41 mouse cellular contexts compared by ENCODE assay signal in the genomic region with DNA sequence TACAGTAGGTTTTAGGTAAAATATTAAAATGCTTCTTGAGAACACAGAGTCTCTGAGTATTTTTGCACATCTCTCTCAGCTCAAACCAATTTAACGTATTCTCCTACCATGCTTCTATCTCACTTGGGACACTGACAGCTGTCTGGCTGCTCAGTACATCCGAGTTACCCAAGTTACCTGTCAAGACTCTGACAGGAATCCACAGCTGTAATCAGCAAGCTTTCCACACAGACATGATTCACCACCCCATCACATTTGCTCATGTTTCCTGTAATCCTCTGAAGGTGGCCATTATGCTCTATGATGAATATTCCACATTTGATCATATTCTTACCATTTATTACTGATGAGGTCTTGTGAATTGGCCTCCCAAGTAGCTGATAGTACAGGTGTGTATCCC. TPM values are rescaled to one million over a fixed set of nuclear protein-coding genes. Genes with fewer than 3 reads are reported as not detected.
"Had no signal": no experiment of that assay in that cellular context is flagged by ENCODE, and none has a peak within 500 bp of the region (broad histone marks: within the 10 kb centered on the region; RNA-seq: fewer than 3 reads in every experiment).

No protein-coding gene starts in this region.

- H3K9ac ChIP-seq: heart, embryonic 12.5 days; heart, embryonic 13.5 days; heart, embryonic 15.5 days; hindbrain, embryonic 12.5 days; hindbrain, embryonic 13.5 days; hindbrain, embryonic 14.5 days; hindbrain, embryonic 15.5 days; intestine, embryonic 15.5 days; kidney, embryonic 15.5 days had no signal

- DNase-seq: heart, postnatal 10 days; heart, postnatal 14 days; heart, postnatal 36 days; heart, postnatal 4 days; kidney, adult 11 months; kidney, adult 18-20 months; kidney, adult 2 months; kidney, adult 8-10 months; kidney, adult 9 months; kidney, postnatal 10 days; kidney, postnatal 25 days; kidney, postnatal 36 days; kidney, postnatal 4 days; layer of hippocampus, adult 9-11 months; layer of hippocampus, postnatal 36 days had no signal

- H3K9me3 ChIP-seq: heart, embryonic 10.5 days; heart, embryonic 12.5 days; heart, embryonic 13.5 days; heart, embryonic 15.5 days; hindbrain, embryonic 10.5 days; hindbrain, embryonic 12.5 days; hindbrain, embryonic 13.5 days; hindbrain, embryonic 15.5 days; intestine, embryonic 15.5 days; kidney, embryonic 15.5 days had no signal

- H3K4me3 ChIP-seq: heart, embryonic 10.5 days; heart, embryonic 12.5 days; heart, embryonic 13.5 days; heart, embryonic 15.5 days; hindbrain, embryonic 10.5 days; hindbrain, embryonic 12.5 days; hindbrain, embryonic 13.5 days; hindbrain, embryonic 15.5 days; intestine, embryonic 15.5 days; kidney, embryonic 15.5 days; layer of hippocampus, adult 2 months had no signal

- H3K27me3 ChIP-seq: heart, embryonic 12.5 days; heart, embryonic 13.5 days; heart, embryonic 15.5 days; hindbrain, embryonic 12.5 days; hindbrain, embryonic 13.5 days; hindbrain, embryonic 15.5 days; intestine, embryonic 15.5 days; kidney, embryonic 15.5 days had no signal

- ATAC-seq: hindbrain, embryonic 16.5 days; hindbrain, postnatal 0 days; inflammation-experienced regulatory T-cells, adult 6 months; intestine, embryonic 15.5 days; intestine, embryonic 16.5 days; intestine, postnatal 0 days had no signal

- H3K36me3 ChIP-seq: heart, embryonic 10.5 days; heart, embryonic 12.5 days; heart, embryonic 13.5 days; heart, embryonic 15.5 days; hindbrain, embryonic 10.5 days; hindbrain, embryonic 12.5 days; hindbrain, embryonic 13.5 days; hindbrain, embryonic 15.5 days; intestine, embryonic 15.5 days; kidney, embryonic 15.5 days had no signal

- H3K27ac ChIP-seq: heart, embryonic 10.5 days; heart, embryonic 13.5 days; heart, embryonic 15.5 days; hindbrain, embryonic 10.5 days; hindbrain, embryonic 12.5 days; hindbrain, embryonic 13.5 days; hindbrain, embryonic 14.5 days; hindbrain, embryonic 15.5 days; hindbrain, postnatal 0 days; intestine, embryonic 15.5 days; kidney, embryonic 15.5 days; kidney, postnatal 0 days; layer of hippocampus, adult 2 months had no signal

- H3K4me1 ChIP-seq: heart, embryonic 12.5 days; heart, embryonic 13.5 days; heart, embryonic 15.5 days; intestine, embryonic 15.5 days; kidney, embryonic 15.5 days had no signal

- H3K4me2 ChIP-seq: heart, embryonic 11.5 days; heart, embryonic 12.5 days; heart, embryonic 13.5 days; heart, embryonic 15.5 days; hindbrain, embryonic 12.5 days; hindbrain, embryonic 13.5 days; hindbrain, embryonic 14.5 days; hindbrain, embryonic 15.5 days; intestine, embryonic 15.5 days; kidney, embryonic 15.5 days had no signal

RNA-seq across cellular contexts. Expression of a gene that starts 5.6 kb away (rescaled TPM):
- polyA plus RNA-seq: heart, embryonic 10.5 days; heart, embryonic 11.5 days; heart, embryonic 12.5 days; heart, embryonic 13.5 days; heart, embryonic 14.5 days; heart, embryonic 15.5 days; heart, embryonic 16.5 days; heart, postnatal 0 days; hindbrain, embryonic 10.5 days; hindbrain, embryonic 12.5 days; hindbrain, embryonic 13.5 days; hindbrain, embryonic 14.5 days; hindbrain, embryonic 16.5 days; inflammation-experienced regulatory T-cells, adult 6 months; intestine, embryonic 14.5 days; intestine, embryonic 15.5 days; intestine, embryonic 16.5 days; intestine, postnatal 0 days; kidney, embryonic 14.5 days; kidney, embryonic 15.5 days; kidney, embryonic 16.5 days; kidney, postnatal 0 days; large intestine, adult 2 months had no signal
